Mouse (Mus musculus): Measurements from ENCODE around the gene Rap1b.

- TF ChIP-seq CTCF (IDR thresholded peaks at IDR 0.05; ENCODE audit: control insufficient read depth, insufficient read depth, low read length) (no peak), POLR2A (IDR thresholded peaks at IDR 0.05; ENCODE audit: borderline replicate concordance, control insufficient read depth, low read depth, low read length) (no peak)
These were observed 49.4 kb upstream of the Rap1b start for GRCm38 (mm10) chr10:117895186-117895585.
